Mouse (Mus musculus) ES-E14 (cell line): ENCODE measurements around the gene Gstm2. TPM values are rescaled to one million over a fixed set of nuclear protein-coding genes. Genes with fewer than 3 reads are reported as not detected.

Experiments used
- DNase-seq: peaks from one replicate; pipeline ENCODE4 v3.0.0-alpha.2; 2013; ENCODE audit warnings: low read depth, low spot score
- H3K27ac ChIP-seq: 2 replicates; pipeline ENCODE4 v1.5.1; 2012; ENCODE audit warnings: low read depth, mild to moderate bottlenecking, low read length, moderate library complexity, mixed read lengths; ENCODE audit not compliant: poor library complexity, insufficient read depth, severe bottlenecking
- H3K36me3 ChIP-seq: 2 replicates; pipeline ENCODE4 v1.6.1; 2012; ENCODE audit warnings: mild to moderate bottlenecking, low read length, moderate library complexity, mixed read lengths; ENCODE audit not compliant: control insufficient read depth, poor library complexity, insufficient read depth, severe bottlenecking
- H3K4me1 ChIP-seq, 2 experiments: fragments of 150-350 bp in 1 of 2; sonication (generic) in 1 of 2; 2 replicates each; pipeline ENCODE4 v1.6.1; 2012; ENCODE audit warnings: low read length in 2 of 2, mild to moderate bottlenecking in 1 of 2, mixed read lengths in 1 of 2; ENCODE audit not compliant: control insufficient read depth in 2 of 2, insufficient read depth in 2 of 2, poor library complexity in 1 of 2
- H3K4me3 ChIP-seq, 2 experiments: fragments of 150-350 bp in 1 of 2; sonication (generic) in 1 of 2; 2 replicates each; pipeline ENCODE4 v1.5.1; 2012; ENCODE audit warnings: low read length in 2 of 2, low read depth in 1 of 2, mild to moderate bottlenecking in 1 of 2, mixed read lengths in 1 of 2; ENCODE audit not compliant: insufficient read depth in 1 of 2, poor library complexity in 1 of 2, severe bottlenecking in 1 of 2
- H3K9ac ChIP-seq: 2 replicates; pipeline ENCODE4 v1.6.1; 2012; ENCODE audit warnings: low read depth, mild to moderate bottlenecking, low read length, mixed read lengths; ENCODE audit not compliant: poor library complexity, insufficient read depth, severe bottlenecking
- H3K9me3 ChIP-seq: fragments of 150-350 bp; sonication (generic); 2 replicates; pipeline ENCODE4 v1.6.1; 2012; ENCODE audit warnings: low read depth, mild to moderate bottlenecking, low read length; ENCODE audit not compliant: control insufficient read depth, insufficient read depth
- CHD2 ChIP-seq: IDR thresholded peaks from 2 replicates; pipeline ENCODE4 v1.6.1; 2014; ENCODE audit warnings: mild to moderate bottlenecking, low read depth, low read length, inconsistent platforms
- HCFC1 ChIP-seq: IDR thresholded peaks from 2 replicates; pipeline ENCODE4 v1.6.1; 2012; ENCODE audit warnings: low read length, inconsistent platforms, borderline replicate concordance; ENCODE audit not compliant: insufficient read depth
- MAFK ChIP-seq: IDR thresholded peaks from 2 replicates; pipeline ENCODE4 v1.6.1; 2014; ENCODE audit warnings: mild to moderate bottlenecking, low read depth, low read length, inconsistent platforms; ENCODE audit not compliant: insufficient read depth
- ZC3H11A ChIP-seq: IDR thresholded peaks from 2 replicates; pipeline ENCODE4 v1.6.1; 2012; ENCODE audit warnings: low read depth, mild to moderate bottlenecking, inconsistent platforms, low read length, borderline replicate concordance
- ZNF384 ChIP-seq: IDR thresholded peaks from 2 replicates; pipeline ENCODE4 v1.6.1; 2012; ENCODE audit warnings: low read depth, low read length, inconsistent platforms
- in situ Hi-C, 2 experiments: fragments of 600-800 bp; cut with MboI; formaldehyde crosslinking; loops; one replicate each; pipeline ENCODE4 v1.15.1; 2025; ENCODE audit warnings: low sequenced_read_pairs in 2 of 2, inconsistent platforms in 1 of 2; ENCODE audit not compliant: unreplicated experiment in 2 of 2
- total RNA-seq: library from RNA; depleted of rRNA; stranded (reverse); fragments of 300-350 nt; gene quantifications from 2 replicates; pipeline ENCODE4 v1.2.3, GENCODE M21; 2012; rRNA removed

The Gstm2 gene
- total RNA-seq, 1 experiment = 9.1 TPM

- no peak for DNase-seq
Observed at GRCm38 (mm10) chr3:107935268-107935667, 51.0 kb downstream of the Gstm2 start.

GRCm38 (mm10) chr3:107932128-107932527 lies 54.1 kb downstream of the Gstm2 start:
- H3K27ac ChIP-seq = no peak overlapping the region
- no peaks in the 10 kb centered on the region for H3K36me3 ChIP-seq
- no peak for DNase-seq
- H3K4me1 ChIP-seq = peaks cover 3 to 4% of the 10 kb centered on the region in 2 experiments; a peak in 2 of 4 replicates
- H3K9ac ChIP-seq = no peak overlapping the region
- H3K9me3 ChIP-seq = no peaks in the 10 kb centered on the region
- no peak overlapping the region for H3K4me3 ChIP-seq
- no peak for TF ChIP-seq HCFC1
- no peak for TF ChIP-seq MAFK
- no peak for TF ChIP-seq CHD2
- TF ChIP-seq ZNF384 = no peak
- no peak for TF ChIP-seq ZC3H11A
- in situ Hi-C loops = no loop called here

More at GRCm38 (mm10) chr3:107935268-107935667, 51.0 kb downstream of the Gstm2 start:
- TF ChIP-seq CHD2 = no peak
- TF ChIP-seq HCFC1 = no peak
- TF ChIP-seq MAFK = no peak
- TF ChIP-seq ZC3H11A = no peak
- Histone ChIP-seq H3K4me1 (peaks cover 3 to 6% of the 10 kb centered on the region in 2 experiments; a peak in 2 of 4 replicates), H3K9me3 (no peaks in the 10 kb centered on the region), H3K4me3 (no peak overlapping the region), H3K9ac (no peak overlapping the region), H3K27ac (no peak overlapping the region), H3K36me3 (no peaks in the 10 kb centered on the region)
- in situ Hi-C loops = no loop called here

Other genes with a start within 250 kb of the Gstm2 start
- gene Csf1, start 226.0 kb downstream of the Gstm2 start, total RNA-seq = 13.1 and 34.0 TPM in 2 replicates
- gene Eps8l3, start 109.2 kb downstream of the Gstm2 start, total RNA-seq = not detected in 2 replicates
- gene Gstm5, start 90.6 kb downstream of the Gstm2 start, total RNA-seq = 12.2 and 20.7 TPM in 2 replicates
- gene Gstm7, start 54.6 kb downstream of the Gstm2 start, total RNA-seq = 1.2 and 1.6 TPM in 2 replicates
- 0.98 and 1.3 TPM in 2 replicates for gene Gstm6, start 42.7 kb downstream of the Gstm2 start, total RNA-seq
- gene Gstm3, start 17.2 kb downstream of the Gstm2 start, total RNA-seq = 0.74 TPM in 1 of 2 replicates, not detected in the other
- 7.1 and 7.9 TPM in 2 replicates for gene Gstm1, start 31.5 kb upstream of the Gstm2 start, total RNA-seq
- 4.1 and 4.3 TPM in 2 replicates for gene Gstm4, start 58.4 kb upstream of the Gstm2 start, total RNA-seq
- 58.1 and 75.8 TPM in 2 replicates for gene Ampd2, start 100.2 kb upstream of the Gstm2 start, total RNA-seq
- gene Gnat2, start 106.3 kb upstream of the Gstm2 start, total RNA-seq = 9.2 and 9.9 TPM in 2 replicates
- 55.4 and 84.3 TPM in 2 replicates for gene Gnai3, start 159.7 kb upstream of the Gstm2 start, total RNA-seq
- gene Gpr61, start 168.4 kb upstream of the Gstm2 start, total RNA-seq = 0.09 and 0.16 TPM in 2 replicates
- 2.1 and 5.5 TPM in 2 replicates for gene Amigo1, start 199.9 kb upstream of the Gstm2 start, total RNA-seq
- 2.2 and 3.9 TPM in 2 replicates for gene Cyb561d1, start 214.8 kb upstream of the Gstm2 start, total RNA-seq
- gene Atxn7l2, start 224.5 kb upstream of the Gstm2 start, total RNA-seq = 9.1 and 9.5 TPM in 2 replicates
- gene Sypl2, start 240.2 kb upstream of the Gstm2 start, total RNA-seq = 0.62 and 1.6 TPM in 2 replicates